Mouse (Mus musculus): ENCODE data around the gene Piezo1.

Piezo1 gene

GRCm38 (mm10) chr8:122488387-122488786 lies 62.7 kb downstream of the Piezo1 start:
- DNase-seq: no peak

DNA sequence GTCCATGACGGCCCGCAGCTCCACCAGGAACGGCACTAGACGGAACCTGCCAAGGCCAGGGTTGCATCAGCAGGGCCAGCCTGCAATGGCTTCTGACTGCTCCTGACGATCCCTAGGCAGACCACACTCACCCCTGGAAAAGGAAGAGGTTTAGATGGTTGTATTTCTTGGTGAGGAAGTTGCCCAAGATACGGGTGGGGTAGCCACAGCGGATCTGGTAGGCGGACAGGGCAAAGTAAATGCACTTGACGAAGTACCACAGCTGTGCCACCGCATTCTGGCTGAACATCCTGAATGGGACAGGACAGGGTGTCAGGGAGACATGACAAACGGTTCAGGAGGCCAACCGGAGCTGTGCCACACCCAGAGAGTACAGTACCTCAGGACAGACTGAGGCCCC lies 66.3 kb downstream of the Piezo1 start:
- DNase-seq: no peak

DNA sequence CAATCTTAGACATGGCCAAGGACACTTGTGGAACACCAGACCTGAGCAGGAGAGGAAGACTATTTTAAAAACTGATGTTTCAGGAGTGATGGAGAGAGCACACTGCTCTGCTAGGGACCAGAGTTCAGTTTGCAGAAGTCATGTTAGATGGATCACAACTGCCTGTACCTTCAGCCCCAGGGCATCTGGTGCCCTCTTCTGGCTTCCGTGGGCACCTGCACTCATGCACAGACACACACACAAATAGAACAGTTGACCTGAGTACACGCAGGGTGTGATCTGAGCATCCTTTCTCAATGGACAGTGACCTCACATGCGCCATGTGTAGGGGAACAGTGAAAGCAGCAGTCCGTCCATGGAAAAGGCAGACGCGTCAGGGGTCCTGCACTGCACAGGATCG lies 67.3 kb downstream of the Piezo1 start:
- DNase-seq: no peak

GRCm38 (mm10) chr8:122482448-122482847 lies 68.7 kb downstream of the Piezo1 start:
- no peak for DNase-seq

DNA sequence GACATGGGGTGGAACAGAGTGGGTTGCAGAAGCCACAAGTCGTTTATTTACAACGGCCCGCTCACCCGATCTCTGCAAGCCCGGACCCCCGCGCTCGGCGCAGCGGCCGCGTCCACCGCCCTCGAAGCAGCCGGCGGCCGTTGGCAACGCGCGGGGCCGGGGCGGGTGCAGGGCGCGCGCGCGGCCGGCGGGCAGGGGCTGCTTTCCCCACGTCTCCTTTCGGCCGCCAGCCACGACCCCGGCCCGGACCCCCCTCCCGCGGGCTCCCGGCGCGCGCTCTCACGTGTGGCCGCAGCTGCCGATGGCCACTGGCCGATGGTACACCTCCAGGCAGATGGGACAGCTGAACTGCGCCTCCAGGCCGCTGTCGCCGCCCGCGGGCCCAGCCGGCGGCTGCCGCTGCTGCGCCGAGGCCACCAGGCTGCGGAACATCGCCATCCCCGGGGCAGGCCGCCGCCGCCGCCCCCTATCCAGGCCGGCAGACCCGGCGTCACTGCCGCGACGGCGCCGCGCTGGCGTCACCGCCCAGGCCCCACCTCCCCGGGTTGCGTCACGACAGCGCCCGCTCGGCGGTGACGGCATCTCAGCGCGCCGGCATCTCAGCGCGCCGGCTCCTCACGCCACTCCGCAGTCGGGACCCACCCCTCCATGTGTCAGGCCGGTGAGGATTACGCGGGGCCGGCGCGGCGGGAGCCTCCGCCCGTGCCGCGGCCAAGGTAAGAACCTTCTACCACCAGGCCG lies 75.4 kb downstream of the Piezo1 start, which contains the start of the genes Rnf166 and Ctu2:
Gene Rnf166, minus strand, starts transcription at position 485 of the 741 bp plus-strand sequence.
Gene Ctu2, plus strand, starts transcription at position 564 of the 741 bp plus-strand sequence.
- DNase-seq: peak; percentile 89 to 95

DNA sequence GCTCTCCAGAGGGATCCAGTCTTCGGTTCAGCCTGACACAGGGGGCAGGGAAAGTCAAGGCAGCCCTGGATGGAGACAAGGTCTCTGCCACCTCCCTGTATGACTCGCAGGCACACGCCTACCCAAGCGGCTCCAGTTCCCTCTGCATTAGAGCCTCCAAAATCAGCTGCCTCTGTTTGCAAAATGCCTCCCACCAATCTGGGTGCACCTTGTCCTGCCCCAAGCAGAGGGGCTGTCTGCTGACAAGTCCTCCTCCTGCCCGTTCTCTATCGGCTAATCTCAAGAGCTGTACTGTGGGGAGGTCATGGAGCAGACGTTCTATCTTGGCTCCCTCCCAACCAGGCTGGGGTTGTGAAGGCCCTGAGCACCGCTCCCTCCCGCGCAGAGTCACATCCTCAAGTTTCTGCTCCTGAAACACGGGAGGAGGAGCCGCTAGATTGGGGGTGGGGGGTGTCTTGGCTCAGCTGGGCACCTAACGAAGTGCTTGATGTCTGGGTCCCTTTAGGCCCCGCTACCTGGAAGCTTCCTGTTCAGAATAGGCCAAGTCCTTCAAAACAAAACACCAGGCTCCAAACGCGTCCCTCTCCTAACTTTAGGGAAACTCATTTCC lies 76.1 kb downstream of the Piezo1 start:
- DNase-seq: peak; percentile 62 to 74

DNA sequence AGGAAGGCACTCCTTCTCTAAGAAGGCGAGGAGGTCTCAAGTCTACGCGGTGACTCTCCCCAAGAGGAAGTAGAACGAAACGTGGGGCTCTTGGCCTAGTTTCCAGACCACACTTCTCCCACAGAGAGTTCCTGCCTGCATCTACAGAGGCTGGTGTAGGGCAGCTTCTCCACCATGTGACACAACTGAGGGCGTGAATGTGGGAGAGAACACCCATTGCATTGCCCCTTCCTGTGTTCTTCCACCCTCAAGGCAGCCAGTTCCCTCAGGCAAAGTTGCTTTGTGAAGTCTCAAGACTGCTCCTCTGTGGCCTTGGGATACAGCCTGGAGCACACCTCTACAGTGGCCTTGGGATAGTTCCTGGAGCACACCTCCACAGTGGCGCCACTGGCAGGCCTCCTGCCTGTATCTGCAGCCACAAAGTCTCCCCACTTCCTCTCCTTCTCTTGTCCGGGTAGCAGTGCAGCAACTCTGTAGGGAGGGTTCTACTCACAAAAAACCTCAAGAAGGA lies 77.2 kb downstream of the Piezo1 start:
- no peak for DNase-seq

DNA sequence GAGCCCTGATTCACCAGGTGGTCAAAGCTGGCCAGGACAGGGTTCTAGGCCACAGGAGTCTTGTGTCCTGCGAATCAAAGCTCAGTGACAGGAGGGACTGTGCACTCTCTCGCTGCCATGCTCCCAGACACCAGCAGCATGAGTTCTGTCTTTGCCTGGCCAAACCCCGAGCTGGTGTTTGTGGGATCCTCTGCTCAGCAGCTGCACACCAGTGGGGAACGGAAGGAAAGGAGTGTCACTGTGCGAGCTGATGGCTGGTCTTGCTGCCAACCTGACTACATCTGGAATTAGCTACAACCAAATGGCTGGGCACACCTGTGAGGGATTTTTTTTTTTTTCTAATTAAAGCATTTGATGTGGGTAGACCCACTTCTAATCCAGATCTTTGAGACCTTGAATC lies 80.4 kb downstream of the Piezo1 start:
- DNase-seq: no peak

DNA sequence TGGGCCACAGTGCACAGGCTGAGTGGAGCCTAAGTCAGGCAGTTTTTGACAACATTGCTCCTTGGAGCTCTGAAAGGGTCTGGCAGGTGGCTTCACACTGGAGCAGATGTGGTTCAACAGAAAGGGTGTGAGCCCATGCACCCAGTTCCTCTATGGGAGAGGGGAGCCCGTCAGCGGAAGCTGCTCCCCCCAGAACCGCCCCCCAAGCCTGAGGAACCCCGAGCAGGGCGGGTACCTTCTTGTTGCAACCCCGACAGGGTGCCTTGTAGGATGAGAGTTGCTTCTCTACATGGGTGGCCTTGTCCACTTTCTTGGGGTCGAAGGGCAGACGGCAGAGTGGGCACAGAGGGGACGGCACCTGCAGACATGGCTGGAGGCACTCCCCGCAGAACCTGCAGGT lies 81.2 kb downstream of the Piezo1 start:
- no peak for DNase-seq

DNA sequence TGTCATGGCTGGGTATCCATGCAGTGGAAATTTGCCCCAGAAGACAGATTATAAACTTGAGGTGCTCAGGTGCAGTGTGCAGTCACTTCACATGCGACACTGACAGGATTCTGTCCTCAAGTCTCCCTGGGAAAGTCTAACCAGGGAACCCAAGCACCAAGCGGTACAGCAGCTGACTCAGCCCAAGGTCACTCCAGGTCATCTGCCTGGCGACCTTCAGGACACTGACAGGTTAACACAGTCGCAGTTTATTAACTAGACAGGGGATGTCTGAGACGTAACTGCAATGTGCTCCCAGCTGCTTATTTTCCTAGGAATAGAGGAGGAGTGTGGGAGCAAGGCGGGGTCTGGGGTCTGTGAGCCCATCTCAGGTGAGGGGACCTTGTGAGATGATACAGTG lies 81.7 kb downstream of the Piezo1 start:
- no peak for DNase-seq

DNA sequence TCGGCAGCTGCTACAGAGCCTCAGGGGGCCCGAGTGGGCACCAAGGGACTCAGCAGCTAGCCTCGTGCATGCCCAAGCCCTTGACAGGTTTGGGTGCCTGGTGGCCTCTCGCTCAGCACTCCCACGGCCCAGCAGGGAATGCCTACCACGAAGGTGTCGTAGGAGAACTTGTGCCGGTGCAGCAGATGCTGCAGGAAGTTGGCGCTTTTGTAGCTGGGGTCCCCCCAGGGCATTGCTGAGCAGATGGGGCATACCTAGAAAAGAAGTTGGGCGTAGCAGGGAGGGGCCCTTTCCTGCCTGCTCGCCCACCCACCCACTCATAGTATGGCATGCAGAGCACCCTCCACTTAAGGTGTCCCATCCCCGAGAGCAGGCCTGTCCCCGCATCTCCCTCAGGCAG lies 83.3 kb downstream of the Piezo1 start:
- no peak for DNase-seq

- DNase-seq: no peak
Observed at GRCm38 (mm10) chr8:122464985-122465384, 86.1 kb downstream of the Piezo1 start.

DNA sequence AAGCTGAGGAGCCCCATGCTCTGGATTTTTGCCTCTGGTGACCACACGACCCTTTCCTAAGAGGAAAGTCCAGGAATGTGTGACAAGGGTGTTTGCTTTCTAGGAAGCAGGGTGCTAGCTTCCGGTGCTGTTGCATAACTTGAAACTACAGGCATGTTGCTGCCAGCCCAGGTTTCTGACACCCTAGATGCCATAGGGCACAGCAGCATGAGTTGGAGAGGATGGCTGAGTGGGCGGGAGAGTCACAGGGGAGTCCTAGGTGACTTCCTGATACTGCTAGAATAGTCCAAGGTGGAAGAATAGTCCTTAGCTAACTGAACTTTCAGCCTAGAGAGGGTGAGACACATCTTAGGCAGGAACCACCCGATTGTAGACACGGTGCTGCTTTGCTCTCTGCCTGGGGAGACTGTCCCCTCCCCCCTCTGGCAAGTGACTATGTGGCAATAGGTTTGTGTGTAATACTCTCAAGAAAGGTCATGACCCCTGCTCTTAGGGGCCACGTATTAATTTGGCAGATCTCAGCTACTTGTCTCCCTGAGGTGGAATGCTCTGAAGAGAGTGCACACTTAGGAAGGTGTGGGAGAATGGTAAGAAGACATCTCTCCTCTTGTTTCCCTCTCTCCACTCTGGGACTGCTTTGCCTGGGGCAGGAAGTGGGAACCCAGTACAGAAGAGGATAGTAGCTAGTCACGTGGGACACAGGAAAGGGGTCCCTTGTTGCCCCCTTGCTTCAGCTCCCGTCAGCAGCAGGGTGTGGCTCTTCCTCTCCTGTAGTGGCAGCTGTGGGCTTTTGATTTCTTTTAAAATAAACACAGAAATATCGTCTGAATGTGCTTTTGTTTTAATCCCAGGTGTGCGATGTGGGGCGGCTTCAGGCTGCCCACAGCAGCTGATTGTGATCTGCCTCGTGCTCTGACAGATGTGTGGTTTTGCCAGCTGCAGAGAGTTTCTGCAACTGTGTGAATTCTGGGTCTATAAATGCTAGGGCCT lies 87.2 kb downstream of the Piezo1 start:
- no peak for DNase-seq

DNA sequence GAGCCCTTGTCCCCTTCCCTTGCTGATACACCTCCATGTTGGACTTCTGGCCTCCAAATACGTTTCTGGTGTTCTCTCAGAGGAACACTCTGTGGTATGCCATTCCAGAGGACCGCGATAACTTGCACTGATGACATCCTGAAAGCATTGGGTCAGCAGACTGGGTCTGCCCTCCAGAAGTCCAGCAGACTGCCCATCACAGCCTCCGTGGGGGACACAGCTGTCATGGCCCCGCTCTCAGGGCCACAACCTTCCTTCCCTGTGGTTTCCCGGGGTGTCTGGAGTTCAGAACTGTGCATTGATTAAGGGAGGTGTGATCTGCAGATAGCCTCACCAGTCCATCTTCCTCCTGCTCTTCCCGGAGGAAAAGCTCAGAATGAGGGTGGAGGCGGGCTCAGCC lies 88.6 kb downstream of the Piezo1 start:
- DNase-seq: no peak

GRCm38 (mm10) chr8:122461473-122462148 lies 89.5 kb downstream of the Piezo1 start:
- no peak for DNase-seq

DNA sequence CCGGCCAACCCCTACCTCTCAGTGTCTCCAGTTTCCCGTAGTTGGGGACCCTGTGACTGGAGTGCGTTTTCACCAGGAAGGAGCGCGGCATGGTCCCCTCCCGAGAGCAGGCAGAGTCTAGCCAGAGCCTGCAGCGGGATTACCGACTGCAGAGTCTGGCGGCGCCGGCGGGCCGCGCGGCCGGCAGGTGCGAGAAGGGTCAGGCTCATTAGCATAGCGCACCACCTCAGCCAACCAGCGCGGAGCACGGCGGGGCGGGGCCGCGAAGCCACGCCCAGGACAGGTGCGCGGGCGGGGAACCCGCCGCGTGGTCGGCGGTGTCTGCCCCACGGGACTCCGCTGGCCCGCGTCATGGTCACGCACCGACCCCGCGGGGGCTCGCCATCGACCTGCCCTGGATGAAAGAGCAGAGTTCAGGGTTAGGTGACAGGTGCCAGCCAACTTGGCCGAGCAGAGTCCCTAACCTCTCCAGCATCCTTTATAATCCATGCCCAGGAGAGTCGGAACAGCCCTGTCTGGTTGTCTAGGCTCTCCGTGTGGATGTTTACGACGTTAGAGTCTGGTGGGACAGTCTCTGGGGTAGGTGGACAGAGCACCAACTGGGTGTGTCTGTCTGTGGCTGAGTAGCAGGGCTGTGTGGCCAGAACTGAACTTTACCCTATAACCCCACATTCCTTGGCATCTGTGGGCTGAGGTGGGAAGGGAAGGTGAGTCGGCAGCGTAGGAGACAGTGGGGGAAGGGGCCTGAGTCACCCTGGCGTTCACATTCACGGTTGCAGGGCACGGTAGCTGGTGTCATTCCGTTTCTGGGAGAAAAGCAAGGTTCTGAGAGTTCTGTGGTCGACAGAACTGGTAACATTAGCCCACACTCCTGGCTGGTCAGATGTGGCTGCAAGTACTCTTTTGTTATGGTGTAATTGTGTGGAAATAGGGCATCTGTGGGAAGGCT lies 90.3 kb downstream of the Piezo1 start, which contains the start of gene Snai3:
Gene Snai3, minus strand, starts transcription at position 210 of the 949 bp plus-strand sequence.
- peak; percentile 78 to 92 for DNase-seq

- no peak for DNase-seq
Observed at GRCm38 (mm10) chr8:122459990-122460389, 91.1 kb downstream of the Piezo1 start.

- peak in 1 of 2 experiments; percentile 37 for DNase-seq
Observed at GRCm38 (mm10) chr8:122459218-122459900, 91.8 kb downstream of the Piezo1 start.

DNA sequence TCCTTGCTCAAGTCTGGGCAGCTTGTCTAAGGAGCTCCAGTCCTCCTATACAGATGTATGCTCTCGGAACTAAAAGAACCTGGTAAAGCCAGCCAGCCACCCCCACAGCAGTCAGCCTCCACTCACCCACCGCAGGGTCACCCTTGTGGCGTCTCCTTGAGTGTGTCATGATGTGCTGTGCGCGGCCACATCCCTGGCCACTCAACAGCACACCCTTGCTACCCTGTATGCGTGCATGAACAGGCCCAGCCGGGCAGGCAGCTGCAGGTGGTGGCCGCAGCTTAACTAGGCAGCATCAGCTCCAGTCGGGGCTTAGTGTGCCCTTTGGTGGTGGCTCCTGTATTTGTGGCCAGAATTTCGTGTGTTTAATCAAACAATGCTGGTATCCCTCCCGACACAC lies 94.0 kb downstream of the Piezo1 start:
- DNase-seq: no peak

GRCm38 (mm10) chr8:122454409-122454808 lies 96.7 kb downstream of the Piezo1 start:
- DNase-seq: no peak

Measured in kidney, postnatal 25 days (tissue).